Mouse (Mus musculus): ENCODE measurements around the gene Vbp1. TPM values are rescaled to one million over a fixed set of nuclear protein-coding genes. Genes with fewer than 3 reads are reported as not detected.
"Not testable (repeated sequence)": the region's sequence is repeated elsewhere in the genome, so short reads cannot be mapped to it uniquely, and the experiment has no call there.

Vbp1 gene
- 94.4 and 97.8 TPM in 2 replicates for polyA plus RNA-seq (2015; fragmentation: Nextera tagmentation; extraction: Ambion mirVana)

DNA sequence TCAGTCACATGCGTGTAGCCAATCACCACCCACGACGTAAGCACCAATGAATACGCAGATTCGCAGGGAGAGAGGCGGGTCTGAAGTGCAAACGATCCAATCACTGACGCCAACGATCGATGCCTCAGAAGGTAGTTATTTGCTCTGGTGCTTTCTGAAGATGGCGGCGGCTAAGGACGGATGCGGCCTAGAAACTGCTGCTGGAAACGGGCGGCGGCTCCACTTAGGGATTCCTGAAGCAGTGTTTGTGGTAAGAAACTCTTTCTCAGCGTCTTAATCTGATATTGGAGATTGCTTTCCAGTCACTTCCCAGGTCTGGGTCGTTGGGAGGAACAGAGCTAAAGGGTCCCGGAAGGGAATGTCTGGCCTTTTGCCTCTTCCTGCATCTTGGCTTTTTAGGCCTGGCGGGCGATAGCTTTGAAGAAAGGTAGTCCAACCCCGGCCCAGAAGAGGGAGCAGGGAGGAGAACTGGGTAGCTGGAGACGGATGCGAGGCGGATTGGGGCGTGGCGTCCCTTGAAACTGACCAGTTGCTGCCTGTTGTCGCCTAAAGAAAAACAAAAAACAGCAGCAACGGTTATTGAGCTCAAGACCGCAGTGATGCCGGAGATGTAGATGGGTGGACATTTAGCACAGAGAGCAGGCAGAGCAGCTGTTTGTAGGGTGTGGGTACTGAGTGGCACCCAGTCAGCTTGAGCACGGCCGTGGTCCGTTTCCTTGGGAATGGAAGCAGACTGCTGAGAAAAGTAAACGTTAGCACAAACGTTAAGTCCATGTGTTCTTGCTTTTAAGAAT is at the start of gene Vbp1:
Vbp1 (plus strand) TSS at position 121 of the 794 bp plus-strand sequence.
- WGBS, result 14% methylated on average over 37 of the region's 37 CpGs
- ATAC-seq (ENCODE audit: low FRiP score, low TSS enrichment) (peak; percentile 100), DNase-seq (ENCODE audit: low spot score) (peak; percentile 85)
- no peak for TF ChIP-seq EP300 (optimal IDR thresholded peaks at IDR 0.05)
- peak; percentile 42 for TF ChIP-seq CTCF (IDR thresholded peaks at IDR 0.05; ENCODE audit: low read depth)
- Histone ChIP-seq H3K27ac (replicated peaks) (peak within 1 kb of the TSS; percentile 88), H3K9ac (ENCODE audit: low read length) (peak within 1 kb of the TSS; percentile 68), H3K4me3 (ENCODE audit: low read depth, low read length) (peak within 1 kb of the TSS; percentile 56), H3K36me3 (ENCODE audit: control insufficient read depth, insufficient read depth, low read length) (no peaks in the 10 kb centered on the region), H3K4me1 (replicated peaks; ENCODE audit: control insufficient read depth, insufficient read depth) (no peaks in the 10 kb centered on the region), H3K4me2 (replicated peaks; ENCODE audit: low read depth) (peak within 1 kb of the TSS; percentile 50), H3K9me3 (ENCODE audit: control insufficient read depth, low read length) (no peaks in the 10 kb centered on the region), H3K27me3 (ENCODE audit: control insufficient read depth, insufficient read depth, low read length) (no peaks in the 10 kb centered on the region)

DNA sequence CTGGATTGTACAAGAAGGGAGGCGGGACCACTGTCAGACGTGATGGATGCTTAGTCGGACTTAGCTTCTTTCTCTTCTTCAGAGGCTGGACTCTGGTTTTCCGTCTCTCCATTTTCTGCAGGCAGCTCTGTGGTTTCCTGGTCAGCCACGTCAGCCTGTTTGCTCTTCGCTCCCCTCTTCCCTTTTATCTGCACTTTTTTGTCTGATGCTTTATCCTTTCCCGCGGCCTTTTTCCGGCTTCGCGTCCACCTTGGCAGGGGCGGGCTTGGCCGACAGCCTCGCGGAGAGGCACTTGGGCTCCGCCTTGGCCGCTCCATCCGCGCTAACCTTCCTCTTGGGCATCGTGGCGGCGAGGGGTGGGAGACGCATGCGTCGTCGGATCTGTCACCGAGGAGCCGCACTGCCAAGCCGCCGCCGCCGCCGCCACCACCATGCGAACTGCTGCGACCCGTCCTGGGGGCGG is 38.9 kb upstream of the Vbp1 start:
- DNase-seq (ENCODE audit: low spot score), result peak; percentile 33
- peak; percentile 47; the same call in 1 of the 2 replicates for ATAC-seq (ENCODE audit: low FRiP score, low TSS enrichment)
- Histone ChIP-seq H3K4me3 (ENCODE audit: low read depth, low read length) (peak overlapping the region; percentile 35), H3K4me2 (replicated peaks; ENCODE audit: low read depth) (peak overlapping the region; percentile 47), H3K9ac (ENCODE audit: low read length) (peak overlapping the region; percentile 38; the same call in 1 of the 2 replicates)
- not testable (repeated sequence) for H3K27ac ChIP-seq (replicated peaks); H3K36me3 ChIP-seq (ENCODE audit: control insufficient read depth, insufficient read depth, low read length); H3K27me3 ChIP-seq (ENCODE audit: control insufficient read depth, insufficient read depth, low read length); H3K4me1 ChIP-seq (replicated peaks; ENCODE audit: control insufficient read depth, insufficient read depth); H3K9me3 ChIP-seq (ENCODE audit: control insufficient read depth, low read length)
- WGBS, result 13% methylated on average over 37 of the region's 37 CpGs

DNA sequence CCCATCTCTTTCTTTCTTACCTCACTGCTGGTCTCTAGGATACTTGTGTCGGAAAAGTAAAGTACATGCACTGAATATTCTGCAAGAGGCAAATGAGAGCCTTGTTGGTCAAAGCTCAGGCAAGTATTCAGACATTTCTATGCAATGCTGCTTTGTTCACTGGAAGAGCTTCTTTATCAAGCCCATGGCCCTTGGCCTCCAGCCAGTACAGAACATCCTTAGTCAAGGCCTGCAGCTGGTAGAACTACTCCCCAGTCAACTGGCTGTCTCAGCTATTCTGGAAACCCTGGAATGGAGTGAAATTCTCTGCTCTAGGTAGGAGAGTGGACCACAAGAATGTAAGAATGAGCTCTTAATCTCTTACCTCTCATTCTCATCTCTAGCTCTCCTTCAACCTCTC is 24.2 kb upstream of the Vbp1 start:
- H3K9me3 ChIP-seq (ENCODE audit: control insufficient read depth, low read length), result no peaks in the 10 kb centered on the region
- no peak overlapping the region for H3K27ac ChIP-seq (replicated peaks)
- no peaks in the 10 kb centered on the region for H3K27me3 ChIP-seq (ENCODE audit: control insufficient read depth, insufficient read depth, low read length)
- H3K4me3 ChIP-seq (ENCODE audit: low read depth, low read length), result no peak overlapping the region
- 80% methylated on average over 1 of the region's 1 CpGs for WGBS
- DNase-seq (ENCODE audit: low spot score) (no peak), ATAC-seq (ENCODE audit: low FRiP score, low TSS enrichment) (no peak)
- no peaks in the 10 kb centered on the region for H3K36me3 ChIP-seq (ENCODE audit: control insufficient read depth, insufficient read depth, low read length)
- no peaks in the 10 kb centered on the region for H3K4me1 ChIP-seq (replicated peaks; ENCODE audit: control insufficient read depth, insufficient read depth)
- no peak overlapping the region for H3K9ac ChIP-seq (ENCODE audit: low read length)
- TF ChIP-seq EP300 (optimal IDR thresholded peaks at IDR 0.05), result no peak
- no peak for TF ChIP-seq CTCF (IDR thresholded peaks at IDR 0.05; ENCODE audit: low read depth)
- no peak overlapping the region for H3K4me2 ChIP-seq (replicated peaks; ENCODE audit: low read depth)

DNA sequence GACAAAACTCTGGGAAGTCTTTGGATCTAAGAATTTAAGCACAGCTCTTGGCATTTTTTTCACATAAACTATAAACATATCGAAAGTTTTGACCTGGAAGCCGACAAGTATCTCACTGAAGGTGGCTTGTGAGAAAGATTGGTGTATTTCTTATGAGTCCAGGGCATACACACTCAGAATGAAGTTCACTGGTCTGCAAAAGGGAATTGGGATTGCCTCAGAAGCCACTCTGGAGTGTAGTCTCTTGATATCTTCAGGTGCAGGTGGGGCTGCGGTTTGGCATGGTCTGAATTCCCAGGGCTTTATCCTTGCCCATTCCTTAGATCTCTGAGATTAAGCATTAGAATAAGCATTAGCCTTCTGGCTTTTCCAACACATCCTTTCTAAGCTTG is 316 bp upstream of the Vbp1 start:
- no peaks in the 10 kb centered on the region for H3K9me3 ChIP-seq (ENCODE audit: control insufficient read depth, low read length)
- H3K27me3 ChIP-seq (ENCODE audit: control insufficient read depth, insufficient read depth, low read length), result no peaks in the 10 kb centered on the region
- no peak overlapping the region for H3K9ac ChIP-seq (ENCODE audit: low read length)
- TF ChIP-seq CTCF (IDR thresholded peaks at IDR 0.05; ENCODE audit: low read depth) (no peak), EP300 (optimal IDR thresholded peaks at IDR 0.05) (no peak)
- no peak overlapping the region for H3K4me2 ChIP-seq (replicated peaks; ENCODE audit: low read depth)
- DNase-seq (ENCODE audit: low spot score) (no peak), ATAC-seq (ENCODE audit: low FRiP score, low TSS enrichment) (no peak)
- no peaks in the 10 kb centered on the region for H3K36me3 ChIP-seq (ENCODE audit: control insufficient read depth, insufficient read depth, low read length)
- no peaks in the 10 kb centered on the region for H3K4me1 ChIP-seq (replicated peaks; ENCODE audit: control insufficient read depth, insufficient read depth)
- no peak overlapping the region for H3K27ac ChIP-seq (replicated peaks)
- WGBS, result 16% methylated on average over 3 of the region's 3 CpGs
- H3K4me3 ChIP-seq (ENCODE audit: low read depth, low read length), result no peak overlapping the region

DNA sequence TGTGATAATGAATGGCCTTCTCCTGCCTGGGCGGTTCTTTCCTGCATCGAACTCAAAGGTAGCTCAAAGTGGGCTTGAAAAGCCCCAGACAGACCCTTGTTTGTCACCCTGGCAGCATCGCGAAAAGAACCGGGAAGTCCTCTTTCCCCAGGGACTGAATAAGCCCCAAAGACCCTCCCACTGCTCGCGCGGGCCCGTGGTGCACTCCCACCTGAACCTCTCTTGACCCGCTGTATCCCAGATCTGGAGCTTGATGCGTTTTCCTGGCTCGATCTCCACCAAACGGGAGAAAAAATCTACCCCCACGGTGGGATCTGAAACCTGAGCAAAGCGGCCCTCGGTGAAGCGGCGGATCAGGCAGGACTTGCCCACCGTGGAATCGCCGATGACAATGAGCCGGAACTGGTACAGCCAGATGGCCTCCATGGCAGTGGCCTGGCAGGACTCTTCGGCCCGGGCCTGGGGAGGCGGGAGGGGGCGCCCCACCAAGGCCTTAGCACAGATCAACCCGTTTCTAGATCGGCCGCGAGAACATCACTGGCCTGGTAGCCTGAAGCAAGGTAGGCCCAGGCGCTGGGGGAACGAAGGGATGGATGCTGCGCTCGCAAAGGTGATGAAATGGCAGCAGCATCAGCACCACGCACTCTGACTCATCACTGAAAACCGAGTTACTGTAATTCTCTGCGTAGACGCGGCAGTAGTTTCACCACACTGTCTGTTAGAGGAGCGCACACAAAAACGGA is 63.7 kb downstream of the Vbp1 start, which contains the start of gene Rab39b:
Rab39b (minus strand) TSS at position 650 of the 743 bp plus-strand sequence.
- TF ChIP-seq EP300 (optimal IDR thresholded peaks at IDR 0.05), result no peak
- TF ChIP-seq CTCF (IDR thresholded peaks at IDR 0.05; ENCODE audit: low read depth), result no peak
- WGBS, result 12% methylated on average over 41 of the region's 41 CpGs
- H3K27me3 ChIP-seq (ENCODE audit: control insufficient read depth, insufficient read depth, low read length), result no peaks in the 10 kb centered on the region
- H3K9ac ChIP-seq (ENCODE audit: low read length), result peak within 1 kb of the TSS; percentile 35; the same call in 1 of the 2 replicates
- ATAC-seq (ENCODE audit: low FRiP score, low TSS enrichment) (0 out of 2 replicates have a peak, but pooled peaks have one; percentile 49), DNase-seq (ENCODE audit: low spot score) (peak; percentile 22)
- no peaks in the 10 kb centered on the region for H3K4me1 ChIP-seq (replicated peaks; ENCODE audit: control insufficient read depth, insufficient read depth)
- H3K4me3 ChIP-seq (ENCODE audit: low read depth, low read length), result peak within 1 kb of the TSS; percentile 41
- no peaks in the 10 kb centered on the region for H3K9me3 ChIP-seq (ENCODE audit: control insufficient read depth, low read length)
- peak within 1 kb of the TSS; percentile 44 for H3K4me2 ChIP-seq (replicated peaks; ENCODE audit: low read depth)
- no peak within 1 kb of the TSS for H3K27ac ChIP-seq (replicated peaks)
- H3K36me3 ChIP-seq (ENCODE audit: control insufficient read depth, insufficient read depth, low read length), result no peaks in the 10 kb centered on the region
